Mouse (Mus musculus): ENCODE measurements at regions not wholly inside any gene's neighbourhood (a gene's known extent, or its start where the extent isn't known, plus 50 kb on each side); places are given as distances from the start of the nearest gene placed in this dataset.
A peak's percentile ranks its signal among the peaks of the same experiment; 100 is the strongest.
"Not testable (repeated sequence)": the region's sequence is repeated elsewhere in the genome, so short reads cannot be mapped to it uniquely, and the experiment has no call there.

DNA sequence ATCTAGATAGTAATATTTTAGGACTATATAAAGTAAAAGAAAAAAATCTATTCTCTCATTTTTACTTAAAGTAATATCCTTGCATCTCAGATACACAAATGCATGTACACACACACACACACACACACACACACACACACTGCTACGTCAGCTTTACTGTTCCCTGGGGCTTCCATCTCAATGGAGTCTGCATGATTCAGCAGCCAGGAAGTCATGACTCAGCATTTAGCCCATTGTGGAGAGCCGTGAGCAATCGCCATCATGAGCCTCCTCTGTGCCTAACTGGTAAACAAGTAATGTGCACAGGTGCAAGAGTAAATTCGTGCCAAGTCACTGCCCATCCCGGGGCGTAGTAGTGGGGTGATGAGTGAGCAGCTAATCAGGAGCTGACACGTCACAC, 120.3 kb upstream of the Rgma start:
- not testable (repeated sequence) for DNase-seq (ENCODE audit: low read depth, low spot score)

DNA sequence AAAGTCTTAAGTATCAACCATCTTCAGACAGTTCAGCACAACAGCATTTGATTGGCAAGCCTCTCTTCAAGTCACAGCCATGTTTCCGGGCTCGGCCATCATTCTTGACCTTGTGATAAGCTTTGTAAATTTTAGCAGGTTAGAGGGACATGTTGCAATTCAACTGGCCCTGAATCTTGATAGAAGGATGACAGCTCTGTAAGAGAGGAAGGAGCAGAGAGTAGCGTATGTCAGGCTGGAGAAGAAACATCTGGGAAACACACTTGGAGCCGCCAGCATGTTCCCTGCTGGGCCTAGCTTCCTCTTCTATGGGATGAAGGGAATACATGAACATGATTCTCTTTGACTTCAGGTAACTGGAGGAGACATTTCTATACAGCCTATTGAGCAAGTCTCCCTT, 115.2 kb upstream of the Rgma start:
- no peak for DNase-seq (ENCODE audit: low read depth, low spot score)

DNA sequence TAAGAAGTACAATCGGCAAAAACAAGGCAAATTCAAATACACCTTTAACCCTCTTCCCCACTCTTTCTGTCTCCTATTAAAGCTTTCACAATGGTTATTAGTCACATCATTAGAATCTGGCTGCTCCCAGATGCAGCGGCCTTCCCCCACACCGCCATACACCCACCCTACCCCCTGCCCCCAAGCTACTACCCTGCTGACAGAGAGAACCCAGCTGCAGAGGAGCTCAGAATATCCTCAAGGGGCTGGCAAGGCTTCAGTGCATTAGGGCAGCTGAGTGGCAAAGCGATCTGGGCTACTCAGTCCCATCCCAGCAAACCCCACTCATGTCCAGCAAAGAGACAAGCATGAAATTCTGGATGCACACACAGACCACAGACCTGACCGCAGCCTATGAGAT, 113.6 kb upstream of the Rgma start:
- DNase-seq (ENCODE audit: low read depth, low spot score) = no peak

DNA sequence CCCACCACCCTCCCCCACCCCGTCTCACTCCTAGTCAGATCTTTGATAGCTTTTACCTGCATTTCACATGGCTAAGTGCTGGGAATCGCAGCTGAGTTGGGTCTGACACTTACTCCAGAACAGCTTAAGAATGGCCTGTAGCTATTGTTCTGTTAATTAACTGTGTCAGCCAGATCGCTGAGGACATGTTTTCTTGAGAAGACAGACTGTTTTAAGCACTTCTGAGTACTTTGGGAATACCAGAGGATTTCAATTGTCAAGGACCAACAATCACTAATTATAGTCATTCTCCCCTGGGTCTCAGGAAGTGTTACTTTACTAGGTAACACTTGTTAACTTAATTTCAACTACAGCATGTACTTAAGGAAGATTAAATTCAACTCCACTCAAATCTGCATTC, 112.8 kb upstream of the Rgma start:
- DNase-seq (ENCODE audit: low read depth, low spot score) = no peak

DNA sequence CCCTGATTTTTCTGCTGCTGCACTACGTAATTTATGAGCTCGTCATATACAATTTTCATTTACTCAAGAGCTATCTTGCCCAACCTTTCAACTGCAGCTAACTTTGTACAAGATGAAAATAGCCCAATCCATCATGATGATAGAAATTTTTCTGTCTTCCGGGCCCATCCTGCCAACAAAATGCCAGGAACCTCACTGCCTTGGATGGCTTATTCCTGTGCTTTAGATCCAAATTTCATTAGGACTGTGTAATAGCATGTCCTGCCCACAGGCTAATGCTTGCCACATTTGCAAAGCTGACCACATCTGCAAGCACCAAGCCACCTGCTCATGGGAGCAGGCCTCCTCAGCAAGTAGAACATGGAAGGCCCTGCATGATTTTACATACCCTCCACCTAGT, 105.7 kb upstream of the Rgma start:
- DNase-seq (ENCODE audit: low read depth, low spot score) = no peak

DNA sequence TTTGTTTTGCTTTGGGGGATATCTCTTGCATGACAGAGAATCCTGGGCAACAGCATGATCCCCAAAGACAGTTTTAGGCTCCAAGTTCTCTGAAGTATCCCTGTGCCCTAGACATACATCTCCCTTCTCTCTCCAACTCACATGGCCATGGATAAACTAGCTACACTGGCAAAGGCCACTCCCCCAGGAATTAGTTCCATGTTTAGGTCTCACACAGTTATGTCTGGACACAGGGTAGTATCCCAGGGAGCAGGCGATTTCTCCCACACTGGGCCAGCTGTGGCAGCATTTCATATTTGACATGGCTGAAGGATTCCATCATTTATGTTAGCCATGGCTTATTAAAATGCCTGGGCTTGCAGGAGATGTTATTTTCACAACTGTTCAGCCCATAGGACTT, 102.5 kb upstream of the Rgma start:
- DNase-seq (ENCODE audit: low read depth, low spot score) = no peak

DNA sequence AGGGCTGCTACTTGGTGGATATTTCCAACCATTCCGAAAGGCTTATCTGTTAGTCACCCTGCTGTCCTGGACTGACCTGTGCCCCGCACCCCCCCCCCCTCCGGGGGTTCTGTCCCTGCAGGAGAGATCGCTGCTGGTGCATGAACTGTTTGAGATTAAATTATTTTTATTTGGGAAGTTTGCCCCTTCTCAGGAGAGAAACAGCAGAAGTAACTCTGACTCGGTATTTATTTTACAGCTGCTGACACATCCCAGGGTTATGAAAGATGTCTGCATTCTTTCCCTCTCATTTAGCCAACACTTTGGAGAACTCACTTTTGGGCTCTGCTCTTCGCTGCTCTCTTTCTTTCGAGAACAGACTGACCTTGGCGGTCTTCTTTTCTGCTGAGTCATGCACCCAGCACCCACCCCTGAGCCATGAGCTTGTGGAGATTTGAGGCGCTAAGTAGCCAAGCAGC, 99.5 kb upstream of the Rgma start:
- DNase-seq (ENCODE audit: low read depth, low spot score) = no peak

DNA sequence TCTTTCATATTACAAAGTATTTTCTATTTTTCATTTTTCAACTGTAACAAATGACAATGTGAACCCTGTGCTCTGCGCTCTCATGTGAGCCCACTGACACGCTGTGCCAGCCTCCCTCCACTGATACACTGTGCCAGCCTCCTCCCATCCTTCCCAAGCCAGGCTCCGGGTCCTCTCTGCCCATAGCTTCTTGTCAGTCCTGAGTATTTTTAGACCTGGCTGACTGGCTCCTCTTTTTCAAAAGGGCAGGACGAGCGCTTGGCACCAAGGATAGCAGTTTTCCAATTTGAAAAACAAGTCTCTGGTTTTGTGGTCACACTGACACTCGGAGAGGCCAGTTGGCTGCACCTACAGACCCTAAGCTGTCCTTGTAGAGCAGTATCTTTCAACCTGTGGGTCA, 96.7 kb upstream of the Rgma start:
- no peak for DNase-seq (ENCODE audit: low read depth, low spot score)

DNA sequence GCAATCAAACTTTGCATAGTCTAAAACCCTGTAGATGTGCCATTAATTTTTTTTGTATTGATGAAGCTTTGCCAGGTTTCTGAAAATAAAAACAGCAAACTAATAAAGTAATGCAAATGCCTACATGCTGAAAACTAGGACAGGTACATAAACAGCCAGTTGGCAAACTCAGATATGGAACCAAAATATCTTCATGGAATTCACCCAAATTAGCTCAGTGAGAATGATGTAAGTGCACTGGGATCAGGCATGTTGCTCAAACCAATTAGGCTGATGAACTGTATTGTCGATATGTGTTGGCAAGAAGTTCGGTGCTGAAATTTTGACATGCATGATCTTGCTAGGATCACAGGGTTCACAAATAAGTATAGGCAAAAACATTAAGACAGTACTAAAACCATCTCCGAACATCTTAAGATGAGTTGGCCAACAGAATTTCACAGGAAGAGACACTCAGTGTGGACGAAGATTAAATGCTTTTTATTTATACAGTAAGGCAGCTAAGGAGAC, 95.3 kb upstream of the Rgma start:
- DNase-seq (ENCODE audit: low read depth, low spot score) = no peak

DNA sequence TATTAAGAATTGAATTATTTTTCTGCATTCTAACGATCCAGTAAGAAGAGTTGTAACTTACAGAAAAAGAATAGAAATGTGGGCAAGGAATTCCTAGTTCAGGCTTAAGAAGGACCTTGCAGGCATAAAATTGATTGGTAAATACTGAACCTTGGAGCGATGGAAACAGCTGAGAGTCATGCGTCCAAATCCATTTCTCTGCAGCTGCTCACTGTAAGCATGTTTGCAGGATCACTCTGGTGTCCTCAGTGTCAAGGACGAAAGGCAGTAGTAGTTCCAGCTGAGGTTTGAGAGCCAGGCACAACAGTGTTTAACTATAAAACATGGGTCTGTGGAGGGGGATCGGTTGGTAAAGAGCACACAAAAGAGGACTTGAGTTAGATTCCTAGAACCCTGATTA, 89.1 kb upstream of the Rgma start:
- DNase-seq (ENCODE audit: low read depth, low spot score) = no peak

DNA sequence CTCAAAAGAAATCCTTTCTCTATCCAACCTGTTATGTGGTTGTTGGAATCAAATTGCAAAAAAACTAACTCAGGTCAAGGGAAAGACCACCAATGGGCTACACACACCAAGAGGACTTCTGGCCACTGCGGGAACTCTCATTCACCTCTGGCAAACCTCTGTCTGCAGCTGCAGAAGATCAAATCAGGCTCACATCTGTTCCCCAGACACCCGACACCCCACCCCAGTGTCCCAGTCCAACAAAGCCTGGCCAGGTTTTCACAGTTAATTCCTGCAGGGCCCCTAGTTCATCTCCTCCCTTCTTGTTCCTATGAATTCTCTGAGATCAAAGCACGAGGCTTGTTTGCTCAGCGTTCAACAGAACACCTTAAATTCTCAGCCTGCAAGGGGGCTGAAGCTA, 82.0 kb upstream of the Rgma start:
- DNase-seq (ENCODE audit: low read depth, low spot score) = peak; percentile 47

DNA sequence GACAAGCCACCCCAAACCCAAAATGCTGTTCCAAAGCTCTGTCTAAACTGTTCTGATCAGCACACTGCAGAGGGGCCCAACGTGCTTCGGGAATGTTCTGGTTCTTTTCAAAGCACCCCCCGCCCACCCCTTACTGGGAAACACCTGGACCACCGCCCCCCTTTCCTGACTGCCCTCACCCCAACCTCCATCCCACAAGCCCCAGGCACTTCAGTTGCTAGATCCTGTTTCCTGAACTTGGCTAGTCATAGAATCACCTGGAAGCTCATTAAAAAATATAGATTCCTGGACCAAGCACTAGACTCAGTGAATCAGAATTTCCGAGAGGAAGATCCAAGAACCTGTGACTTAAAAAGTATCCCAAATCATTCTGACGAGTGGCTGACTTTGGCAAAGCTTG, 80.9 kb upstream of the Rgma start:
- DNase-seq (ENCODE audit: low read depth, low spot score) = no peak

DNA sequence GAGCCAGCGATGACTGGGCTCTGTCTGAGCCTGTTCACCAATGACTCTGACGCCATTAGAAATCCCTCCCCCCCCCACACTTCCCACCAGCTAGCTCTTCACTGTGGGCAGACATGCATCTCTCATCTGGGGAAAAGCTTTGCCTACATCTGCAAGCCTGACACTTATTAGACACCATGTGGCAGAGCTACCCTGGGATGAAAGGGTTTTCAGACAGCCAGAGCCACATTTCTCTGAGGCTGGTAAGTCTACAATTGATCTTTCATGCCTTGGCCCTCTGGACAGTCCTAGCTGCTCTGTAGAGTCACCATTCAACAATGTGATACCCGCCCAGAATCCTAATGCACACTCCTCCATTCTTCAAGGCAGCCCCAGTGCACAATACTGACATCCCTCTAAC, 72.8 kb upstream of the Rgma start:
- DNase-seq (ENCODE audit: low read depth, low spot score) = no peak

DNA sequence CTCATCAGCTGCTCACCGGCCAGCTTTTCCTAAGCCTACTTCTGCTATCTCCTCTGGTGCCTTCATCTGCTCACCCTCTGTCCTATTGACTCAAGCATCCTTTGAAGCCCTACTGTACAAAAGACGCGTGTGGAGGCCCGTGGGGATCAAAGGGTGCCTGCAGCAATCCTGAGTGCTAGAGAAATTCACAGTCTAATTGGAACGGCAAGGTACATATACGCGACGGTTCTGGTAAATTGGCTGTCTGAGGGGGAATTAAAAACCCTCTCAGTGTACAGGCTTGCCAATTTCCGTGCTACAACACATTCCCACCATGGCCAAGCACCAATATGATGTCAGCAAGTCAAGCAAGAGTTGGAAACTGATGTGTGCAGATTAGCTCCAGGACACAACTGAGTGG, 71.5 kb upstream of the Rgma start:
- no peak for DNase-seq (ENCODE audit: low read depth, low spot score)

DNA sequence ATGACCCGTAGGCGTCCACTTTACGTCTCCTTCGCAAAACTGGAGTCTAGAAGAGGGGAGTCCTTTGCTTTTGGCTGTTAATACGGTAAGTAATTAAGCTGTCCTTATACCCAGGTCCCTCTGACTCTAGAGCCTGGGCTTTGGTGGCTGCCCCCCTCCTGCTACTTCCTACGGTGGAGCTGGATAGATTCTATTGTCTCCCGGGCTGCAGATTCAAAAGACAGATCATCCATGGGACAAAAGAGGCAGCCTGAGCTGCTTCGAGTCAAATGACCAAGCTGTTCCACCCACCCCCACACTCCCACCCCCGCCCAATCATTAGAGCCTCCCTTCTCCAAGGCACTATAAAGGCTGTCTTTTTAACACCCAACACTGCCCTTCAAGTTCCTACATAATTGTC, 70.5 kb upstream of the Rgma start:
- DNase-seq (ENCODE audit: low read depth, low spot score) = no peak

DNA sequence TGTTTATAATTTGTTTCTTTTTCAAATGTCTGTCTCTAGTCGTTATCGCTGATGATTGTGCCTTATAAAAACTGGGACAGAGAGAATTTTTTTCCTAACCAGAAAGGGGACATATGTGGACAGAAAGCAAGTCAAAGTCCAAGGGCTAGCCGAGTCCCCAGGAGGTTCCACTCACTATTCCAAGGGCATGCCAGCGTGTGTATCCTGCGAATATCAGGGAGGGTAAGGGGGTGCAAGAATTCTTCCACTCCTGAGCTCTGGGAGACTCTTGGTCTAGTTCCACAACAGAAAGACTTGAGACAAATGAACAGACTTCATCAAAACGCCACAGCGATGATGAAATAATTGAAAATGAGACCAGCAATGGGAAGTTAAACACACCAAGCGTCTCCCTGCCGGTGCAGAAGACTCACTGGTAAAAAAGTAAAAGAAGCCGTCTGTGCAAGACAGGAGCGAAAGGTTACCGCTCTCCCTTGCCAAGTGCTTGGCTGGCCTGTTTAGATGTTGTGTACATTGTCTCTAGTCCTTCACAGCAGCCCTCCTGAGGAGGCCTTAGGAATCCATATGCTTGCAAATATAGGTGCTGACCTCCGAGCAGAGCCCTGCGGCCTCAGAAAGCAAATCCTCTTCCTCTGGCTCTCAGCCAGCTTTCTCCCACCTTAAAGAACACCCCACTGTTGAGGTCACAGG, 69.9 kb upstream of the Rgma start:
- DNase-seq (ENCODE audit: low read depth, low spot score) = no peak

DNA sequence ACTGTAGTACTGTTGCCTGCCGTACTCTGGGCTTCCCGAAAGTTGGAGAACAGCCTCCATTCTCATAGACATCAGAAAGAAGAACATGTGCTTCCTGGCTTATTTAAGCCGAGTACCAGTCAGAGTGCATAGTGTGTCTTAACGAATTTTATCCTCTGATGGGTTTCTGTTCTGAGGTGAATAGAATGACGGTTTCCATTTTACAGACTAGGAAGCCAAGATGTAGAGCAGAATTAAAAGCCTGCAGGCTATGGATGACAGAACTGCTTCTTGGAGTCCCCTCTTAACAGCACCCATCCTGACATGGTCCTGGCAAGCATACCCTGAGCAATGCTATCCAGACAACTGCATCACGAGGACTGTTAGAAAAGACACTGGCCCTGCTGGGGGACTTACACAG, 69.0 kb upstream of the Rgma start:
- no peak for DNase-seq (ENCODE audit: low read depth, low spot score)

DNA sequence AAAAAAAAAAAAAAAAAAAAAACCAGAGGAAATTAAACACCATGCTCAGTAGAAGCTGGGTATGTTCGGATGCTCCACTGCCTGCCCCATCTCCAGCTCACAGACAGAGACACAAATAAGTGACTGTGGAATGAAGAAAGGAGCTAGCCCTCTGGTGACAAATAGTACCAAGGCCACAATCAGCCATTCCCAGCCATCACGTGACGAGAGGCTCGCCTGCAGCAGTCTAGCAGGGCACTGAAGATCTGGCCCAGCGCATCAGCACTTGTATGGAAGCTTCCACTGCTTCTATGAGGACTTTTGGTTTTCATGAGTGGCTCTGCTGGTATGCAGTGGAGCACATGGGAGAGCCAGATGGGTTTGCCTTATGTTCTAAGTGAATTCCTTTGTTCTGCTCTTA, 68.6 kb upstream of the Rgma start:
- DNase-seq (ENCODE audit: low read depth, low spot score) = no peak

DNA sequence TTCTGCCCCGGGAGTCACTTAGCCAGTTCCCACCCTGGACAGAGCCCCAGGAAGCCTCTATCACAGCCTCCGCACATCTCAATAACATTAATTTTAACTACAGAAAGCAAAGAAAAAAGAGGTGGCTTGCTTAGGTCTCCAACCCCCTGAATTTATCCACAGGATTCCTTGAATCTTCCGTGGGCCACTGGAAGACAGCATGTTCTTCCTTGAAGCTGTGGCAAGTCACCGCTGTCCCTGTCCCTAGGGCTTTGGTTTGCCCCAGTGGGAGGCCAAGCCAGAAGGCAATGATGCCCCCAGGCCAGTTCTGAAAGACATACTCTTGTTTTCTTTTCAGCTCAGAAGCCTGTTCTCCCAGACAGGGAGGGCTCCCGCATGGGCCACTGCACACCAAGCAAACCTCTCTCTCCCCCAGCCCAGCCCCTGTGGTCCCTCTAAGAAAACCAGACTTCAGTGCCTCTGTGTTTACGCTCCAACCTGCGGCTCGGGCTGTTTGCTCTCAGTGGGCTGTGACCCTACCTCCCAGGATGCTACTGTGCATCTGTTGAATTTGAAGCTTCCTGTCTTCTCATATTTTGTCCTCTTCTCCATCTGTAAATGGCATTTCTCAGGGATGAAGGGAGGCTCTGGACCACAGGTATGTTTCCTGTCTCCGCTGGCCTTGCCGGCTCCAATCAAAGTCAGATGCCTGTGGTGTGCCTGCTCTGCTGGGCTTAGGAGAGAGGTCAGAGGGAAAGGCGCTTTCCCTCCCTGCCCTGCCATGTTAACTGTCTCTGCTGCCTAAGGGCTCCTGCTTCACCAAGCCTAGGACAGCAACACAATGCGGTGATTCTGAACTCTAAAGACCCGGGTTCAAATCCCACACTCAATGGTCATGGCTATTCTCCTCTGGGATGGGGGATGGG, 67.5 kb upstream of the Rgma start:
- DNase-seq (ENCODE audit: low read depth, low spot score) = peak; percentile 53

DNA sequence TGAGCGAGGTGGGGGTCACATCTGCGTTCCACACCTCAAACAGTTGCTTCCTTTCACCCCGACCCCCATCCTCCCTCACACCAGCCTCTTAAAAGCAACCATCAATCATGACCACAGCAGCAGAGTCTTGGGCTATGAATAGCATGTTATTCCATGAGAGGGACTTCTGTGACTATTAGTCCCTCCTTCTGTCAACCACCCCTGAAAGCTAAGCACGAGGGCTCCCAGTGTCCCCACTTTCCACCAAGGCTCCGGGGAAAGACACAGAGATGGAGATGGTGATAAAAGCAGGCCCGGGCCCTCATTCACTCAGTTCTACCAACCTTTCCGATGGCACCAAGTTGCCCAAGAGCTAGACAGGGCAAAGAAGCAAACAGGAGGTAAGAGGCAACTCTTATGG, 66.3 kb upstream of the Rgma start:
- peak; percentile 70 for DNase-seq (ENCODE audit: low read depth, low spot score)

DNA sequence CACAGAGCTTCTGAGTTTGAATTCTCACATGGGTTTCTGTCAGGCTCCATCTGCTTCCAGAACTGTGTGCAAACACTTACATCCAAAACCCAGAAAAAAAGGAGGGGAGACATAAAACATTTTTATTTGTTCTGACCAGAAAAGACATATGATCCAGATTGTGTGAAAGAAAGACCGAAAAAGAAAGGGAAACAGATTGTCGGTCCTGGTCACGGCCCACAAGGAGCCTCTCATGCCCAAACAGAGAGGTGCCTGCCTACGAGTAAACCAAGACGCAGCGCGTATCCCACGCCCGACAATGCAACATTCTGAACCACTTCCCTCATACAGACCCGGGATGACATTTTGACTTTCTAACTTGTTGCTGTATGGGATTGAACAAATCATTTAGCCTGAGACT, 65.3 kb upstream of the Rgma start:
- DNase-seq (ENCODE audit: low read depth, low spot score) = no peak

DNA sequence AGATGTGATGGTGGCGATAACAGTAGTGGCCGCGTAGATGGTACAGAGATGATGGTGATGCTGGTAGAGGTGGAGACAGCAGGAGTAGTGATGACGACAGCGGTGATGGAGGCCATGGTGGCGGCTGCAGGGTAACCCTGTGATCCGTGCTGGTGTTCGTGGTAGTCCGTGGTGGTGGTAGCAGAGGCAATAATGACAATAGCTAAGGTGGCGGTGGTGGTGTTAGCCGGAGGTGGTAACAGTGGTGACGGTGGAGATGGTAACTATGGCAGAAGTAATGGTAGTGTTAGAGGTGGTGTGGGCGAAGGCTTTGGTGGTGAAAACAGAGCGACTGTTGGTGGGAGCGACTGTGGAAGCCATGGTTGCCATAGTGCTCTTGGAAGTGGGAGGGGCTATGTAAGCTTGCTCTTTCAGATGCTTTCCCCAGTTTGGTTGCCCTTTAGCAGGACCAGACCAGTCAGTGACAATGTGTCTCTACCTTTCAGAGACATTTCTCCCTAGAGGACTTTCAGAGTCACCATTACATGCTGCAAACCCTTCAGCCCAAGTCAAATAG, 64.7 kb upstream of the Rgma start:
- DNase-seq (ENCODE audit: low read depth, low spot score) = no peak

DNA sequence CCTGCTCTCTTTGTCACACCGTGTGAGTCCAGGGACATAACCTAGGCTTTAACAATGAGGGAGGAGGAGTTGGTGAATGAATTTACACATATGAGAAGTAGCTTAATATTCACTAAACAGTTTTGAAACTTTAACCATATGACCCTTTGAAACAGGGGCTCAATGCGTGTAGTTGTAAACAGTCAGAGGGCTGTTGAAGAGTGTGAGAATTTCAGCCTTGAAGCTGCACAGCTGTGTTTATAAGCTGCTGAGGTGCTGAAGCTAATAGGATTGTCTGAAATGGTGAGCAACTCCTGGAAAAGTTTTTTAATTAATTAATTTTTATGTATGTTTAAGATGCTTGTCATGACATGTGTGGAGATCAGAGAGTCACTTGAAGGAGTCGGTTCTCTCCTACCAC, 59.8 kb upstream of the Rgma start:
- DNase-seq (ENCODE audit: low read depth, low spot score) = no peak

Measured in mesoderm, embryonic 11.5 days (tissue).